Mouse (Mus musculus): ENCODE measurements around the gene Hand2.

Gene Hand2

DNA sequence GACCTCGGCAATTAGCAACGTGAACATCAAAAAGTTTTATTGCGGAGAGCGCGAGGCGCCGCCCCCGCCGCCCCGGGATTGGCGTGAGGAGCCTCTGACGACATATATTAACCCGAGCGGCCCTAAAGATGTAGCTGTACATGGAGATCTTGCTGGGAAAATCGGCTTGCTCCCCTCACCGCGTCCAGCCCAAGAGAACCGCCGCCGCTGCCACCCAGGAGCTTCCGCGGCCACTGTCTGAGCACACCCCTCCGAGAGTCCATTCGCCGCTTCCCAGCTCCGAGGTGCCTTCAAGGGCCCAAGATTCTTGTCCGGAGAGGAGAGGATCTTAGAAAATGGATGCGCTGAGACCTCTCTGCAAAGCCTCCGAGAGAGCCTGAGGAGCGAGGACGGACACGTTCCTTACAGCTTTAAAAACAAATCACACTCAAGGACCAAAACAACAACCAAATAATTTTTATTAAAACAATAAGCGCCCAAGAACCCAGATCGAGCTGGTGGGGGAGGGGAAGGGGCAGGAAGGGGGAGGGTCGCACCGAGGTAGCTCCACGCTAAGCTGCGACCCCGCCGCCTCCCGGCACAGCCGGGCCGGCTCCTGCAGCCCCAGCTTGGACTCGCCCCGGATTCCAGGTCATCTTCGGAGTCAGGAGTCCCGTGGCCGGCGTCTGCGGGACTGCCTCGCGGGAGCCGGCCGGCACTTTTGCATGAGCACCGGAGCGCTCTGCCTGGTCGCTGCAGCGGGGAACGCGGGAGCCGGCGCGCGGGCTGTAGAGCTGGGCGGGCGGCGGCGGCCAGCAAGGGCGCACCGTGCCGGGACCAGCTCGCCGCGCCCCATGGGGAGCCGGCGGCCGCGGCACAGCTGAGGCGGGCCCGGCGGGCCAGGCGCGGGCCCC lies at the start of gene Hand2:
Hand2 (plus strand) TSS at position 133 of the 893 bp plus-strand sequence.
- peak; percentile 23 to 27 for DNase-seq

GRCm38 (mm10) chr8:57273055-57273454 lies 47.7 kb upstream of the Hand2 start:
- DNase-seq, result no peak

DNA sequence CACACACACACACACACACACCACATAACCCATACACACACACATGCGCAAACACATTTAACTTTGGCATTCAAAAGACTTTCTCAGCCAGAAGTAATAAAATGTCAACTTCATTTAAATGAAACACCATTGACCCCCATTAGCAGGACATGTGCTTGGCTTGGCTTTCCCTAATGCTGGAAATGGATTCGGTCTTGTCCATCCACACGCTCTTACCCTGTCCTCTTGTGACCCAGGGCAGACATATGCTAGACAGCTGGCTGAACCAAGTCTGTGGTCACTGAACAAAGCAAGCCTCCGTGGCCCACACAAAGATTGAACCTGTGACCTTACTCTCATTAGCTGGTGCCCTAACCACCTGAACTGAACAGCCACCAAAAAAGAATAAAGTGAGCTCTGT lies 27.3 kb upstream of the Hand2 start:
- DNase-seq, result no peak

- DNase-seq, result no peak
These were observed 17.3 kb upstream of the Hand2 start for GRCm38 (mm10) chr8:57303513-57303912.

- no peak for DNase-seq
These were observed 15.8 kb upstream of the Hand2 start for GRCm38 (mm10) chr8:57304944-57305343.

DNA sequence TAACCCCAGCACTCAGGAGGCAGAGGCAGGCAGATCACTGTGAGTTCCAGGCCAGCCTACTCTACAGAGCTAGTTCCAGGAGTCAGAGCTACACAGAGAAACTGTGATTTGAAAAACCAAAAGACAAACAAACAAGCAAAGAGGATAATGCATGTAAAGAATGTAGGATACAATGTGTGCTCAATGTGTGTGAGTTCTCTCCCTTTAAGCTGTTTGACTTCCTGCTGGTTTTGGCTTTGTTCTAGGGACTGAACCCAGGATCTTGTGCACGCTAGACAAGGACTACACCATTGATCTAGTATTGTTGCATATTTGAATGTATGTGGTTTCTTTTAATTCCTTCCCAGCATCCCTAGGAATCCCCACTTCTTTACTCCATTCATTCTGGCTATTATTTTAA lies 14.3 kb upstream of the Hand2 start:
- no peak for DNase-seq

GRCm38 (mm10) chr8:57309844-57310485 lies 10.8 kb upstream of the Hand2 start:
- DNase-seq, result no peak

DNA sequence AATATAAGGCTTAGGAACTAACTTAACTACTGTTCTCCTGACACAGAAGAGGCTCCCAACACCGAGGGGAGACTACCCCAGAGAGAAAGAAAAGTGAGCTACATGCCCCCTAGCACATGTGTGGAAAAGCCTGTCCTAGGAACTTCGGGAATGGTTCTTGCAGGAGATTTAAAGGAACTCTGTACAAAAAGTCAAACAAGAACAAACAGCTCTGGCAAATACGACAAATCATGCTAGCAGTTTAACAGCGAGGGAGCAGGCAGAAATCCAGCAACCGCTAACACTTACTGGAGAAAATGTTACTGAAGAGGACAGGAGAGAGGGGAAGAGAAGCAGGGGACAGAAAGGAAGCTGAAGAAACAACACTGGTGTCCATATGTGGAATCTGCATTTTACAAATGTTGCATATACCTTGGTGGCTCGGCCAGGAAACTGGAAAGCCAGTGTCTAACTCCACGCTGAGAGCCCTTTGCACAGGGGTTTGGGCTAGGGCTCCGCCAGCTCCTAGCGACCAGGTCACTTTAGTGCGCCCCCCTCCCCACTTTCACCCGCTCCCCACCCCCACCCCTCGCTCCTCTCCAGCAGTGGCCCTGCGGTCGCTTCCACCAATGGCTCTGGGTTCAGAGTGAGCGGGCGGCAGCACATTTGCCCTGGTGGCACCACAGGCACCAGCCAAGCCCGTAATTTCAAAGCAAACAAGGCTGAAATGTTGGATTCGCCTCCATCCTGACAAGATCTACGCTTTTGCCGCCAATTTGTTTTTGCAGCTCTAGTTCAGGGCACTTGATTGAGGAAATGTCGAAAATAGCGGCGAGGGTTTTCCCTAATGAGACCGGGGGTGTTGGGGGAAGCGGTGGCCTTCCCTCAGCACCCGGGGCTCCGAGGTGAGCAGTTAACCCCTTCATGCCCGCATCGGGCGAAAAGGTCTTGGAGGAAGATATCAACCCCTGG lies 8.5 kb upstream of the Hand2 start:
- DNase-seq, result no peak

GRCm38 (mm10) chr8:57313583-57313982 lies 7.2 kb upstream of the Hand2 start:
- DNase-seq, result no peak

- DNase-seq, result no peak
These were observed 6.6 kb upstream of the Hand2 start for GRCm38 (mm10) chr8:57314216-57314615.

GRCm38 (mm10) chr8:57315471-57315870 lies 5.3 kb upstream of the Hand2 start:
- DNase-seq, result no peak

GRCm38 (mm10) chr8:57317107-57317506 lies 3.7 kb upstream of the Hand2 start:
- DNase-seq, result no peak

DNA sequence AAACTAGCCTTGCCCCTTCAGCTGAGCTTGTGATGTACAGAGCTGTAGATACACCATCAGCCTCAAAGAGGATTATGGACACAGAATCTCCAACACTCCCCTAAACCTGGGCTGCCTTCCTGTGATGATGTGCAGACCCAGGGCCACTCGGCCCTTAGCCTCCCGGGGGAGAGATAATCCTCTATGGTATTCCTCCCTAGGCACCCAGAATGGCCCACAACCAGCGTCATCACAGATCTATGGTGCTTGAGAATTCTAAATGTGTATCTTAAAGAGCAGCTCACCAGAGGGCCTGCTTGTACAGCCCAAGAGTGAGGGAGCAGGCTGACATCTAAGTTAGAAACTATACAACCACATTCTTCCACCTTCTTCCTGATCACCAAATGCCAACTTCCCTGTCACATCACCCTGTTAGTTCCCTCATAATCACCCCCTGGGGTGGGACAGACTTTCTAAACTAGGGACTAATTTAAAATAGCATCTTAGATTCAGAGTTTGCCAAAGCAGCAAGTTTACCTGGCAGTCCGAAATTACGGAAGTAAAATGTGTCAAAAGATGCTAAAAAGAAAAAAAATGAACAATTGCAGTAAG lies 2.8 kb upstream of the Hand2 start:
- no peak for DNase-seq

- DNase-seq, result no peak
These were observed 1.4 kb upstream of the Hand2 start for GRCm38 (mm10) chr8:57319092-57319980.

GRCm38 (mm10) chr8:57319981-57320585 lies 700 bp upstream of the Hand2 start:
- DNase-seq, result peak in 1 of 2 experiments; percentile 26

GRCm38 (mm10) chr8:57321898-57322895 lies 1.4 kb downstream of the Hand2 start:
- DNase-seq, result no peak

DNA sequence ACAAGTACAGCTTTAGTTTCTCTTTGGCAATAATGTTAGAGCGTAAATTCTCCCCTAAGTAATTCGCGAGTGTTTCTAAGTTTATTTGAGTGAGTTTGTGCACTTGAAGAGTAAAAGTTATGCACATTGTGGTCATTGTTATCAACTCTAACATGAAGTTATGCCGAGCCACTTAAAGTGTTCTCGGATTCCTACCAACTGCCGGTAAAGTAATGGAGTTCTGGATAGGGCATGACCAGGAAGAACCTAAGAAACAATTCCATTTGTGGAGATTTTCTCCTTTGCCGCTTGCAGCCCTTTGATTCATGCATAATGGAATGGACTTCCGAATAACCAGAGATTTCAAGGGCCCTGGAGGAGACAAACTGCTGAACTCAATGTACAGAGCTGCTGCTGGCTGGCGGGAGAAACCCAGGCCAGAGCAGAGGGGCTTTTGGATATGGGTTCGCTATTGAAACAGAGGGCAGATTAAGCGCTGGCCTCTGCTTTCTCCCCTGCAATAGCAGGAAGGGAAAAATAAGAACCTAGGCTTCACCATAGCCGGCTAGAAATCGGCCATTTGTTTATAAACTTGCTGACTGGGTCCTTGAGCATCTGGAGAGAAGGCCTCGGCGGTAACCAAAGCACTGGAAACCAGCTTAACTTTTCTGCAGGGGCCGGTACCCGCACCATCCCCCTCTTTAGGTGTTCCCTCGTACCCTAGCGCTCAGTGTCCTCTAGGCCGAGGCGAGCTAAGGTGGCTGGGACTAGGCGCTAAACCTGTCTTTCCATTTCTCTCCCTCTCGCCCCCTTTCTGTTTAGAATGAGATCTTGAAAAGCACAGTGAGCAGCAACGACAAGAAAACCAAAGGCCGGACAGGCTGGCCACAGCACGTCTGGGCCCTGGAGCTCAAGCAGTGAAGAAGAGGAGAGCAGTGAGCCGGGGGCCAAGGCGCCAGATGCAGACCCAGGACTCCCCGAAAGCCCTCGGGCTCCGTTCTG lies 2.5 kb downstream of the Hand2 start:
- DNase-seq, result no peak

GRCm38 (mm10) chr8:57324091-57324490 lies 3.3 kb downstream of the Hand2 start:
- DNase-seq, result no peak

DNA sequence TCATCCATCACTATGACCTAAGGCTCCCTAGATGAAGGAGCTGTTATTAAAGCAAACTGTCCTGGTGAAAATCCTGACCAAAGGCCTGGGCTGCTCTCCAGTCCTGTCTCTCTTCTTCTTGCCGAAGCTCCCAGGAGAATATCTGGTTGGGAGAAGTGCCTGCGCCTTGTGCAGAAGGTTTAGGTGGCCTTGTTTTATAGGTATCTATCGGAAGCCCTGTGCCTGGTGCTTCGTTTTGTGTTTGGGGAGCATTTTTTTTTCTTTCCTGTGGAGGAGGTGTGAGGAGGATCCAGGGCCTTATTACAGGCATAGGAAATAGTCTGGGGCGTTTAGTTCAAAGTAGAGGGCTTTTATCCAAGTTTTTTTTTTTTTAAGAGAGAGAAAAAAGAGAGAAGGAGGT lies 3.9 kb downstream of the Hand2 start:
- no peak for DNase-seq

Data from cerebellum, postnatal 25 days (tissue).